Mouse (Mus musculus) stomach, postnatal 0 days (tissue): Measurements from ENCODE around the gene Rplp2. TPM values are rescaled to one million over a fixed set of nuclear protein-coding genes. Genes with fewer than 3 reads are reported as not detected.
"Not testable (repeated sequence)": the region's sequence is repeated elsewhere in the genome, so short reads cannot be mapped to it uniquely, and the experiment has no call there.

Experiments
- ATAC-seq: fragments of 200-750 bp; cut with Nextera tagmentation; 2 replicates; pipeline ENCODE4 v1.8.0; 2017; ENCODE audit not compliant: low FRiP score, low TSS enrichment
- DNase-seq: peaks from one replicate; pipeline ENCODE4 v3.0.0-alpha.2; 2016; ENCODE audit warnings: low spot score
- H3K27ac ChIP-seq: fragments of 300-500 bp; sonication (generic); replicated peaks from 2 replicates; pipeline ENCODE4 v1.5.1; 2014; ENCODE audit warnings: mild to moderate bottlenecking, control low read depth
- H3K27me3 ChIP-seq: fragments of 300-500 bp; sonication (generic); 2 replicates; pipeline ENCODE4 v1.6.1; 2014; ENCODE audit warnings: low read length; ENCODE audit not compliant: control insufficient read depth, insufficient read depth
- H3K36me3 ChIP-seq: fragments of 300-500 bp; sonication (generic); 2 replicates; pipeline ENCODE4 v1.6.1; 2014; ENCODE audit warnings: low read length, mixed read lengths; ENCODE audit not compliant: control insufficient read depth, insufficient read depth
- H3K4me1 ChIP-seq: fragments of 300-500 bp; sonication (generic); replicated peaks from 2 replicates; pipeline ENCODE4 v1.6.1; 2014; ENCODE audit warnings: antibody characterized with exemption; ENCODE audit not compliant: control insufficient read depth, insufficient read depth
- H3K4me2 ChIP-seq: fragments of 300-500 bp; sonication (generic); replicated peaks from 2 replicates; pipeline ENCODE4 v1.6.1; 2014; ENCODE audit warnings: low read depth, mild to moderate bottlenecking, control low read depth, moderate library complexity
- H3K4me3 ChIP-seq: fragments of 300-500 bp; sonication (generic); 2 replicates; pipeline ENCODE4 v1.5.1; 2014; ENCODE audit warnings: low read depth, low read length, control low read depth
- H3K9ac ChIP-seq: fragments of 300-500 bp; sonication (generic); 2 replicates; pipeline ENCODE4 v1.6.1; 2014; ENCODE audit warnings: mild to moderate bottlenecking, low read length, control low read depth, mixed read lengths
- H3K9me3 ChIP-seq: fragments of 300-500 bp; sonication (generic); 2 replicates; pipeline ENCODE4 v1.6.1; 2016; ENCODE audit warnings: low read length; ENCODE audit not compliant: control insufficient read depth
- CTCF ChIP-seq: IDR thresholded peaks from 2 replicates; pipeline ENCODE4 v1.5.1; 2016; ENCODE audit warnings: antibody characterized with exemption, low read depth, mild to moderate bottlenecking, moderate library complexity
- EP300 ChIP-seq: optimal IDR thresholded peaks from 2 replicates; pipeline ENCODE3; 2016; ENCODE audit warnings: antibody characterized with exemption
- WGBS: fragments of 180-500 bp; shearing (Covaris S2); extraction: QIAGEN DNeasy Blood & Tissue Kit; methylation state at CpG from one replicate; pipeline ENCODE4 v1.1.7; 2014; 5-methylcytosine and 5-hydroxymethylcytosine counted together
- polyA plus RNA-seq: library from polyadenylated mRNA; unstranded; fragments of >200 nt; fragmentation: Nextera tagmentation; extraction: Ambion mirVana; gene quantifications from 2 replicates; pipeline ENCODE4 v1.2.1, GENCODE M21; 2015

Rplp2 gene
- polyA plus RNA-seq, result 1,187 and 1,334 TPM in 2 replicates

DNA sequence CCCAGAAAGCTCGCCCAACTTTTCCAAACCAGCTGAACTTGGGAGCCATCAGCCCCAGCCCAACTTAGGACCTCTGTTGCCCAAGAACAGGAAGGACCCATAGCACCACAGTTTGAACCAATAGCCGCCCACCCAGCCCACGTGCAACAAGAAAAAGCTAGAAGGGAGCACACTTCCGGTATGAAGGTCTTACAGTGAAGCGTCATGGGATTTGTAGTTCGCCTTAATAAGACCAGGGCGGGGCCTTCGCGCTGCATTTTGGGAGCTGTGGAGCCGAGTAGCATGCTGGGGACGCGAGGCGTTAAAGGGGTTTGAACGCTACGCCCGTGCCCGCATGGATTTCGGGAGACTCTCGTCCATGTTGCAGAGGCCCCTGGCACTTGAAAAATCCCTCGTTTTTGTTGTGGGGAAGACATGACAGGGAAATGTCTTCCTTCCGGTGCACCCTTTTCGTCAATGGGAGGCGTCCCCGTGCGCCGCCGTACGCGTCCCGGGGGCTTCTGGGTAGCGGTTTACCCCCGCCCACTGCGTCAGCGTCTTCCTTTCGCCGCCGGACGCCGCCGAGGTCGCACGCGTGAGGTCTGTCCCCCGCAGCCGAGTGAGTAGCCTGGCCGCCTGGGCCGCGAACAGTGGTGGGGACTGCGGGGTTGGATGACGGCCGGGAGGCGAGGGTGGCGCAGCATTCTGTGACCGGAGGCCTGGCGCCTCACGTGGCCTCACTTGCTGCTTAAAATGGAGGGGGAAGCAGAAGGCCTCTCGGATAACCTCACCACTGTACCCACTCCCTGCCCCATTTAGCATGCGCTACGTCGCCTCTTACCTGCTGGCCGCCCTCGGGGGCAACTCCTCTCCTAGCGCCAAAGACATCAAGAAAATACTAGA lies at the start of gene Rplp2:
TSS of gene Rplp2 (plus strand) at position 261 of the 882 bp plus-strand sequence.
- under 1% methylated on average over 63 of the region's 63 CpGs for WGBS

DNA sequence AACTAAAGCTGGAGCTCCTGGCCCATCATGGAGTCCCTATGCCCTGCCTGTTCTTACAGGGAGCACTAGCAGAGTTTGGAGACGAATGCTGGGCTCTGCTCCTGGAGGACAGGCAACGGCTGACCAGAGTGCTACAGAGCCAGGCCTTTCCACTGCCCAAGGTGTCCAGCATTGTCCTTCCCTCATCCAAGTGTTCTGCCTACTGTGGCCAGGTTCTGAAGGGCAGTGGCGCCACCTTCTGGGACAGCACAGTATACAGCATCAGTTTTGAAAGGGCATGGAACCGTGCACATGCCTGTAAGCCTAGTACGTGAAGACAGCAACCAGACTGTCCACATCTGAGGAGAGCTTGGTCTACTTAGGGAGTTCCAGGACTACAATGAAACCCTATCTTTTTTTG lies 43.9 kb upstream of the Rplp2 start:
- Histone ChIP-seq H3K9ac (no peak overlapping the region), H3K4me3 (no peak overlapping the region), H3K27me3 (no peaks in the 10 kb centered on the region), H3K4me2 (no peak overlapping the region), H3K36me3 (peaks cover 23% of the 10 kb centered on the region; the same call in 1 of the 2 replicates), H3K9me3 (no peaks in the 10 kb centered on the region), H3K4me1 (no peaks in the 10 kb centered on the region), H3K27ac (no peak overlapping the region)
- 41% methylated on average over 5 of the region's 5 CpGs for WGBS
- DNase-seq (peak; percentile 78), ATAC-seq (peak; percentile 70)
- TF ChIP-seq EP300 (no peak), CTCF (peak; percentile 93)

More for the DNA sequence above, at the start of gene Rplp2:
- peak within 1 kb of the TSS; percentile 77 for H3K4me3 ChIP-seq
- H3K4me2 ChIP-seq, result peak within 1 kb of the TSS; percentile 70
- peaks cover 4% of the 10 kb centered on the region; the same call in 1 of the 2 replicates for H3K4me1 ChIP-seq
- peak within 1 kb of the TSS; percentile 83 for H3K27ac ChIP-seq
- H3K9ac ChIP-seq, result peak within 1 kb of the TSS; percentile 88
- H3K27me3 ChIP-seq, result no peaks in the 10 kb centered on the region
- H3K9me3 ChIP-seq, result no peaks in the 10 kb centered on the region
- H3K36me3 ChIP-seq, result peaks cover 6% of the 10 kb centered on the region; the same call in 1 of the 2 replicates
- TF ChIP-seq CTCF, result no peak
- no peak for TF ChIP-seq EP300
- ATAC-seq (peak; percentile 88), DNase-seq (peak; percentile 94)

DNA sequence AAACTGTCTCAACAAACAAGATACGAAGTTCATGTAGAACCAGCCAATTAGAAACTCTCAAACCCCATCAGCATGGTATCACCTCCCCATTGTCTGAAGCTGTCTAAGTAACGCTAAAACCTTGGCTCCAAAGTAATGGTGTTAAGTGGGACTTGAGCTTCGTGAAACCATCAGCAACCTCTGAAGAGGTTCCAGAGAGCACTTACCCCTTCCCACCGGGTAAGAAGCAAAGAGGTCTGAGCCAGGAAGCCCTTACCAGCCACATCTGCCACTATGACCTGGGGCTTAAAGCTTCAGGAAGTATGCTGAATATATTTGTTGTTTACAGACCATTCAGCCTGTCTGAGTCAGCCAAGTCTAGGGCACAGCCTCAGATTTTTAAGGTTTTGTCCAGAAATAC lies 41.7 kb upstream of the Rplp2 start:
- H3K27ac ChIP-seq, result no peak overlapping the region
- TF ChIP-seq EP300 (no peak), CTCF (no peak)
- peaks cover 13% of the 10 kb centered on the region; the same call in 1 of the 2 replicates for H3K36me3 ChIP-seq
- no peaks in the 10 kb centered on the region for H3K27me3 ChIP-seq
- DNase-seq (no peak), ATAC-seq (no peak)
- 78% methylated on average over 4 of the region's 4 CpGs for WGBS
- H3K4me1 ChIP-seq, result no peaks in the 10 kb centered on the region
- no peaks in the 10 kb centered on the region for H3K9me3 ChIP-seq
- H3K9ac ChIP-seq, result no peak overlapping the region
- H3K4me2 ChIP-seq, result no peak overlapping the region
- no peak overlapping the region for H3K4me3 ChIP-seq

DNA sequence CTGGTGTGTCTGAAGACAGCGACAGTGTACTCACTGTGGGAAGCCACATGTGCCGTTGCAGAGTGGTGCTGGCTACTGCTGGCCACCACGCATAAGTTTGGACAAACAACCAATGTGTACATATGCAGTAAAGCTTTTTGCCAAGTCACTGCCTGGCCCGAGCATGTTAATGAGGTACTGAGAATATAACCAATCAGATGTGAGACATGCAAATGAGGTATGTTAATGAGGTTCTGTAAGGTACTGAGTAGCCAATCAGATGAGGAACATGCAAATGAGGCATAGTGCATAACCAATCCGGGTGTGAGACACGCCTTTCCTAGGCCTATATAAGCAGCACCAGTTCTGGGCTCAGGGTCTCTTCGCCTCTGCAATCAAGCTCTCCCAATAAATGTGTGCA lies 39.5 kb upstream of the Rplp2 start:
- H3K36me3 ChIP-seq, H3K4me3 ChIP-seq, H3K27ac ChIP-seq, H3K27me3 ChIP-seq, ATAC-seq, H3K4me1 ChIP-seq, DNase-seq, H3K9me3 ChIP-seq, H3K4me2 ChIP-seq, H3K9ac ChIP-seq: not testable (repeated sequence)
- 90% methylated on average over 7 of the region's 7 CpGs for WGBS

DNA sequence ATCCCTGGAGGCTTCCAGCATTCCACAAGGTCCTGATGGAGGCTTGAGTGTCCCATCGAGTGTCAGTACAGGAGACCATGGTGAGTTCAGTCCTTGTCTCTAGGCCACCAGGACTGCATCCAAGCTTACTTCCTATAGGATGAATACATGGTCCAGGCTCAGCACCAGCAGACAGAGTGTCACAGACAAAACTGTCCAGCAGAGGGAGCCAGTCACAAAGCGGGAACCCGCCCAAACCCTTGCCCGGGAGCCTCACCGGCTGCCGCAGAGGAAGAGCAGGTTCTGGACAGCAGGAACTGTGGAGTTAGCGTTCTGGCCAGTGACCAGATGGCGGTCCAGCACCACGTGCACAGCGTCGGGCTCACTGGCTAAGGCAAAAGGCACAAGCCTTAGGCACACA lies 38.3 kb upstream of the Rplp2 start:
- ATAC-seq, result peak; percentile 80
- WGBS, result 10% methylated on average over 11 of the region's 11 CpGs
- DNase-seq, result peak; percentile 90
- Histone ChIP-seq H3K4me2 (no peak overlapping the region), H3K9ac (no peak overlapping the region), H3K4me3 (no peak overlapping the region), H3K36me3 (peaks cover 6% of the 10 kb centered on the region; the same call in 1 of the 2 replicates), H3K27ac (no peak overlapping the region), H3K9me3 (no peaks in the 10 kb centered on the region), H3K4me1 (0 out of 2 replicates have a peak, but pooled peaks cover 3% of the 10 kb centered on the region), H3K27me3 (no peaks in the 10 kb centered on the region)
- TF ChIP-seq CTCF (peak; percentile 97), EP300 (no peak)

DNA sequence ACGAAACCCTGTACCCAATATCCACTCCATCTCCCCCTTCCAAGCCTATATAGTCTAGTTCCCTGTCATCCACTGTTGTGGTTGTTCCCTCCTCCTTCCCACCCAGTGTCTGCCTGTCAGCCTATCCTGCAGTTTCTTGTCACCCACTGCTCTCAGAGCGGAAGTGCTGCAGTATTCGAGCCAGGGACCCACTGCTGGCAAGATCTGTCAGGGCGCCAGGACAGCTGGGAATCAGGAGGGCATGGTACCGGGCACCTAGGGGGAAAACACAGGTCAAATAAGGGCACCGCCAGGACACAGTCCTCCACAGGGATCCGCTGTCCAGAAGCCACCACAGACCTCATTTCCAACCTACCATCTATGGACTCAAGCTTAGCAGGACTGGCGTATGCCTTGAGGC lies 36.5 kb upstream of the Rplp2 start:
- ATAC-seq, result no peak
- H3K27ac ChIP-seq, result no peak overlapping the region
- H3K4me1 ChIP-seq, result 0 out of 2 replicates have a peak, but pooled peaks cover 3% of the 10 kb centered on the region
- TF ChIP-seq CTCF, result no peak
- TF ChIP-seq EP300, result no peak
- H3K9ac ChIP-seq, result no peak overlapping the region
- H3K4me2 ChIP-seq, result no peak overlapping the region
- no peaks in the 10 kb centered on the region for H3K9me3 ChIP-seq
- no peaks in the 10 kb centered on the region for H3K27me3 ChIP-seq
- no peak for DNase-seq
- WGBS, result 85% methylated on average over 8 of the region's 8 CpGs
- no peak overlapping the region for H3K4me3 ChIP-seq
- H3K36me3 ChIP-seq, result peaks cover 6% of the 10 kb centered on the region; the same call in 1 of the 2 replicates
